8 mouse cellular contexts compared by ENCODE assay signal in genomic region chr7:140881696-140882468, GRCm38 (mm10). TPM values are rescaled to one million over a fixed set of nuclear protein-coding genes. Genes with fewer than 3 reads are reported as not detected.
A peak's percentile ranks its signal among the peaks of the same experiment; 100 is the strongest.
DNase-seq lines count a peak whose midpoint lies in the region; ATAC-seq lines count a peak whose summit lies in the region.

Psmd13 (plus strand) TSS chr7:140881968.
Sirt3 (minus strand) TSS chr7:140882309.

- peaks cover 6% of the 10 kb centered on the region; the same call in 1 of the 2 replicates for H3K4me1 ChIP-seq in brown adipose tissue, adult 24 weeks (ENCODE audit: control insufficient read depth, insufficient read depth, insufficient read length, low read length)
- H3K4me1 ChIP-seq in heart, embryonic 14.5 days (ENCODE audit: control insufficient read depth in 2 of 2, insufficient read depth in 2 of 2, low read length in 2 of 2): peaks cover 3 to 9% of the 10 kb centered on the region in 2 experiments; a peak in 2 of 4 replicates
- H3K4me1 ChIP-seq in liver, embryonic 13.5 days (replicated peaks): peaks cover 42% of the 10 kb centered on the region
- H3K4me1 ChIP-seq in stomach, embryonic 16.5 days (ENCODE audit: control insufficient read depth, insufficient read depth, low read length): peaks cover 9% of the 10 kb centered on the region; the same call in 1 of the 2 replicates

- WGBS in heart, embryonic 14.5 days: under 1% methylated on average over 59 of the region's 59 CpGs
- WGBS in liver, embryonic 13.5 days (ENCODE audit: insufficient replicate concordance): under 1% methylated on average over 59 of the region's 59 CpGs
- whole genome bisulfite sequencing in stomach, embryonic 16.5 days: under 1% methylated on average over 59 of the region's 59 CpGs

- H3K9me3 ChIP-seq in heart, embryonic 14.5 days (ENCODE audit: control insufficient read depth, low read length): no peaks in the 10 kb centered on the region
- H3K9me3 ChIP-seq in liver, embryonic 13.5 days (replicated peaks): no peaks in the 10 kb centered on the region
- no peaks in the 10 kb centered on the region for H3K9me3 ChIP-seq in stomach, embryonic 16.5 days (replicated peaks; ENCODE audit: control insufficient read depth, low read length)

- H3K4me3 ChIP-seq in brown adipose tissue, adult 24 weeks (ENCODE audit: insufficient read depth, low read depth, low read length): peak within 1 kb of the TSS; percentile 65
- H3K4me3 ChIP-seq in heart, embryonic 14.5 days (ENCODE audit: control insufficient read depth in 1 of 2, insufficient read depth in 1 of 2, low read depth in 1 of 2, low read length in 2 of 2): peak within 1 kb of the TSS; percentile 76 to 96
- peak within 1 kb of the TSS; percentile 92 for H3K4me3 ChIP-seq in liver, embryonic 13.5 days (replicated peaks)
- H3K4me3 ChIP-seq in stomach, embryonic 16.5 days (replicated peaks; ENCODE audit: low read length): peak within 1 kb of the TSS; percentile 86

- H3K36me3 ChIP-seq in heart, embryonic 14.5 days (ENCODE audit: control insufficient read depth, insufficient read depth, low read length): peaks cover 45% of the 10 kb centered on the region
- peaks cover 40% of the 10 kb centered on the region for H3K36me3 ChIP-seq in liver, embryonic 13.5 days
- peaks cover 9% of the 10 kb centered on the region; the same call in 1 of the 2 replicates for H3K36me3 ChIP-seq in stomach, embryonic 16.5 days (ENCODE audit: control insufficient read depth, insufficient read depth, low read length)

- H3K9ac ChIP-seq in heart, embryonic 14.5 days (ENCODE audit: low read length): peak within 1 kb of the TSS; percentile 80
- H3K9ac ChIP-seq in liver, embryonic 13.5 days: peak within 1 kb of the TSS; percentile 88
- peak within 1 kb of the TSS; percentile 92 for H3K9ac ChIP-seq in stomach, embryonic 16.5 days (ENCODE audit: low read length)

- peak; percentile 96 for DNase-seq in CD4-positive, CD25-positive, alpha-beta regulatory T cell, adult 2 months (ENCODE audit: low read depth, low spot score)
- peak; percentile 78 for DNase-seq in fibroblast of lung, adult 2 months (ENCODE audit: low read depth)
- DNase-seq in kidney, postnatal 14 days: peak; percentile 97
- peak; percentile 88 for DNase-seq in liver, embryonic 13.5 days
- DNase-seq in neural tube, embryonic 10.5 days (ENCODE audit: extremely low spot score, low spot score): peak; percentile 94

- peak; percentile 93 for ATAC-seq in heart, embryonic 14.5 days (ENCODE audit: insufficient number of reproducible peaks, insufficient read depth, low FRiP score, low read depth)
- peak; percentile 91 for ATAC-seq in liver, embryonic 13.5 days (ENCODE audit: low read depth)
- ATAC-seq in stomach, embryonic 16.5 days (ENCODE audit: insufficient read depth, low FRiP score): peak; percentile 97

- peak within 1 kb of the TSS; percentile 85 for H3K27ac ChIP-seq in brown adipose tissue, adult 24 weeks (replicated peaks; ENCODE audit: low read depth, low read length)
- peak within 1 kb of the TSS; percentile 80 to 86 for H3K27ac ChIP-seq in heart, embryonic 14.5 days (replicated peaks in 1 of 2; ENCODE audit: control insufficient read depth in 1 of 2, insufficient read depth in 1 of 2, low read depth in 2 of 2, low read length in 2 of 2)
- H3K27ac ChIP-seq in liver, embryonic 13.5 days: peak within 1 kb of the TSS; percentile 90
- H3K27ac ChIP-seq in stomach, embryonic 16.5 days (ENCODE audit: low read length): peak within 1 kb of the TSS; percentile 96

- H3K4me2 ChIP-seq in heart, embryonic 14.5 days (ENCODE audit: low read length): peak within 1 kb of the TSS; percentile 74
- peak within 1 kb of the TSS; percentile 93 for H3K4me2 ChIP-seq in liver, embryonic 13.5 days
- H3K4me2 ChIP-seq in stomach, embryonic 16.5 days (ENCODE audit: low read depth, low read length): peak within 1 kb of the TSS; percentile 80

- no peaks in the 10 kb centered on the region for H3K27me3 ChIP-seq in heart, embryonic 14.5 days (ENCODE audit: control insufficient read depth, insufficient read depth, low read length)
- H3K27me3 ChIP-seq in liver, embryonic 13.5 days: no peaks in the 10 kb centered on the region
- no peaks in the 10 kb centered on the region for H3K27me3 ChIP-seq in stomach, embryonic 16.5 days (ENCODE audit: control insufficient read depth, insufficient read depth, low read length)

RNA-seq across cellular contexts. Expression of gene Psmd13, which starts in this region (rescaled TPM):
- polyA plus RNA-seq in brown adipose tissue, adult 24 weeks (2012; ENCODE audit: insufficient read depth, insufficient read length, missing spikeins): 108 and 110 TPM in 2 replicates
- polyA plus RNA-seq in heart, embryonic 14.5 days (2014; fragmentation: Nextera tagmentation; extraction: Ambion mirVana): 55.4 and 120 TPM in 2 replicates
- 187 and 202 TPM in 2 replicates for polyA plus RNA-seq in liver, embryonic 13.5 days (2015; fragmentation: Nextera tagmentation; extraction: Ambion mirVana)
- polyA plus RNA-seq in stomach, embryonic 16.5 days (2015; fragmentation: Nextera tagmentation; extraction: Ambion mirVana): 189 and 193 TPM in 2 replicates

RNA-seq across cellular contexts. Expression of gene Sirt3, which starts in this region (rescaled TPM):
- 77.2 and 79.1 TPM in 2 replicates for polyA plus RNA-seq in brown adipose tissue, adult 24 weeks (2012; ENCODE audit: insufficient read depth, insufficient read length, missing spikeins)
- 48.4 and 57.2 TPM in 2 replicates for polyA plus RNA-seq in heart, embryonic 14.5 days (2014; fragmentation: Nextera tagmentation; extraction: Ambion mirVana)
- polyA plus RNA-seq in liver, embryonic 13.5 days (2015; fragmentation: Nextera tagmentation; extraction: Ambion mirVana): 16.6 and 16.8 TPM in 2 replicates
- polyA plus RNA-seq in stomach, embryonic 16.5 days (2015; fragmentation: Nextera tagmentation; extraction: Ambion mirVana): 24.0 and 27.4 TPM in 2 replicates

Comparison
In these comparisons a context has a peak if more than half of its experiments do, and no peak if none do; other contexts are left out.
1. Peak in every context shown above with its lines: DNase-seq, ATAC-seq, H3K4me3 ChIP-seq and H3K27ac ChIP-seq.